Mouse (Mus musculus): ENCODE results near the gene E030025P04Rik.

DNA sequence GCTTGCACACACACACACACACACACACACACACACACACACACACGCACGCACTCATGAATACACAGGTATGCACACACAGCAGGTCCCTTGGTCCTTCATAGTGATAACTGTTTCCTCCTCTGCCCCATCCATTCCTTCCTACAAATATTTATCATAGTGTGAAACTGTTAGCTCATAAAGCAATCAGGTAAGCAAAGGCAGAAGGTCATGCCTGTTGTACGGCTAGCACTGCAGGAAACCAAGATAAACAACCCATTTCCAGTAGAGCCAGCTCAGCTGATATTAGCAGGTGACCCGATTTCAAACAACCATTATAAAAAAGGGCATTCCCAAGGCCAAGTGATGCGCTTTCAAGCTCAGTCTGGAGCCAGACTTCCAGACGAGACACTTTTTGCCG is 36.9 kb upstream of the E030025P04Rik start:
- TF ChIP-seq CTCF (conservative IDR thresholded peaks at IDR 0.05; ENCODE audit: insufficient read depth, insufficient read length, low read depth, low read length): no peak
- TF ChIP-seq POLR2A (IDR thresholded peaks at IDR 0.05; ENCODE audit: low read depth, low read length): no peak

Measured in kidney, adult 2 months (tissue).